8 mouse cellular contexts compared by ENCODE assay signal in genomic region chr4:150282631-150283334, GRCm38 (mm10). TPM values are rescaled to one million over a fixed set of nuclear protein-coding genes. Genes with fewer than 3 reads are reported as not detected.
A peak's percentile ranks its signal among the peaks of the same experiment; 100 is the strongest.
DNase-seq lines count a peak whose midpoint lies in the region; ATAC-seq and TF ChIP-seq lines count a peak whose summit lies in the region.

No protein-coding gene starts in this region.

- H3K4me2 ChIP-seq in forebrain, embryonic 16.5 days (ENCODE audit: low read length): peak overlapping the region; percentile 75
- peak overlapping the region; percentile 99 for H3K4me2 ChIP-seq in liver, embryonic 15.5 days

- peak overlapping the region; percentile 99 for H3K4me3 ChIP-seq in heart, embryonic 10.5 days
- peak overlapping the region; percentile 94 for H3K4me3 ChIP-seq in E14TG2a.4 (replicated peaks; ENCODE audit: low read length)
- H3K4me3 ChIP-seq in forebrain, embryonic 16.5 days (replicated peaks; ENCODE audit: low read length): peak overlapping the region; percentile 99
- peak overlapping the region; percentile 94 for H3K4me3 ChIP-seq in liver, embryonic 15.5 days (replicated peaks)

- WGBS in heart, embryonic 10.5 days: 18% methylated on average over 5 of the region's 5 CpGs
- 1% methylated on average over 5 of the region's 5 CpGs for WGBS in forebrain, embryonic 16.5 days
- 18% methylated on average over 5 of the region's 5 CpGs for WGBS in liver, embryonic 15.5 days (ENCODE audit: insufficient replicate concordance)

- DNase-seq in heart, embryonic 10.5 days (ENCODE audit: low spot score): no peak
- no peak for DNase-seq in heart, postnatal 25 days (ENCODE audit: low spot score)
- DNase-seq in frontal cortex, postnatal 10 days (ENCODE audit: low spot score in 2 of 2): no peak
- DNase-seq in urinary bladder, postnatal 10 days (ENCODE audit: low spot score): no peak
- no peak for DNase-seq in retina, embryonic 14.5 days (ENCODE audit: low spot score)

- H3K4me1 ChIP-seq in heart, embryonic 10.5 days: peaks cover 21% of the 10 kb centered on the region
- H3K4me1 ChIP-seq in E14TG2a.4 (replicated peaks; ENCODE audit: low read depth, low read length): peaks cover 53% of the 10 kb centered on the region
- peaks cover 21% of the 10 kb centered on the region for H3K4me1 ChIP-seq in forebrain, embryonic 16.5 days (replicated peaks; ENCODE audit: control insufficient read depth, insufficient read depth, low read length)
- peaks cover 34% of the 10 kb centered on the region for H3K4me1 ChIP-seq in liver, embryonic 15.5 days (replicated peaks)

- no peaks in the 10 kb centered on the region for H3K9me3 ChIP-seq in heart, embryonic 10.5 days
- H3K9me3 ChIP-seq in E14TG2a.4 (ENCODE audit: low read length): no peaks in the 10 kb centered on the region
- H3K9me3 ChIP-seq in forebrain, embryonic 16.5 days (ENCODE audit: control insufficient read depth, low read length): no peaks in the 10 kb centered on the region
- H3K9me3 ChIP-seq in liver, embryonic 15.5 days (replicated peaks): no peaks in the 10 kb centered on the region

- H3K27ac ChIP-seq in heart, embryonic 10.5 days: peak overlapping the region; percentile 99
- peak overlapping the region; percentile 92 for H3K27ac ChIP-seq in forebrain, embryonic 16.5 days (ENCODE audit: low read length)
- H3K27ac ChIP-seq in liver, embryonic 15.5 days (replicated peaks): peak overlapping the region; percentile 95; the same call in 1 of the 2 replicates

- no peak for TF ChIP-seq CTCF in E14TG2a.4 (conservative IDR thresholded peaks at IDR 0.05; ENCODE audit: low read length)

- no peaks in the 10 kb centered on the region for H3K36me3 ChIP-seq in heart, embryonic 10.5 days
- H3K36me3 ChIP-seq in E14TG2a.4 (ENCODE audit: insufficient read depth, low read length): no peaks in the 10 kb centered on the region
- no peaks in the 10 kb centered on the region for H3K36me3 ChIP-seq in forebrain, embryonic 16.5 days (ENCODE audit: control insufficient read depth, insufficient read depth)
- no peaks in the 10 kb centered on the region for H3K36me3 ChIP-seq in liver, embryonic 15.5 days (replicated peaks)

- H3K27me3 ChIP-seq in heart, embryonic 10.5 days (ENCODE audit: insufficient read depth, poor library complexity, severe bottlenecking): no peaks in the 10 kb centered on the region
- H3K27me3 ChIP-seq in E14TG2a.4 (ENCODE audit: insufficient read depth, low read length): no peaks in the 10 kb centered on the region
- H3K27me3 ChIP-seq in forebrain, embryonic 16.5 days (replicated peaks; ENCODE audit: control insufficient read depth, insufficient read depth, low read length): no peaks in the 10 kb centered on the region
- H3K27me3 ChIP-seq in liver, embryonic 15.5 days: no peaks in the 10 kb centered on the region

- intact Hi-C loops in heart, postnatal 25 days (cut with DNase I): loop anchor here (5.0 kb wide), 1 partner anchor 45 kb away; no protein-coding TSS in a partner anchor

- H3K9ac ChIP-seq in forebrain, embryonic 16.5 days (replicated peaks; ENCODE audit: low read depth, low read length): peak overlapping the region; percentile 100
- H3K9ac ChIP-seq in liver, embryonic 15.5 days: peak overlapping the region; percentile 94

- ATAC-seq in forebrain, embryonic 16.5 days: no peak
- ATAC-seq in liver, embryonic 15.5 days (ENCODE audit: insufficient read depth): no peak

RNA-seq across cellular contexts. Expression of gene Rere, which starts 1.3 kb away (rescaled TPM):
- 27.6 and 31.6 TPM in 2 replicates for polyA plus RNA-seq in heart, embryonic 10.5 days (2016; fragmentation: Nextera tagmentation; extraction: Ambion mirVana)
- 10 to 100 TPM; 37.8 to 51.5 TPM for total RNA-seq in heart, postnatal 25 days (2021)
- 25.2 and 34.5 TPM in 2 replicates for polyA plus RNA-seq in forebrain, embryonic 16.5 days (2015; fragmentation: Nextera tagmentation; extraction: Ambion mirVana)
- polyA plus RNA-seq in liver, embryonic 15.5 days (2015; fragmentation: Nextera tagmentation; extraction: Ambion mirVana): 5.3 and 6.8 TPM in 2 replicates

RNA-seq across cellular contexts. Expression of gene Eno1, which starts 46.3 kb away (rescaled TPM):
- polyA plus RNA-seq in heart, embryonic 10.5 days (2016; fragmentation: Nextera tagmentation; extraction: Ambion mirVana): 3,222 and 3,587 TPM in 2 replicates
- total RNA-seq in heart, postnatal 25 days (2021): 100 to 1,000 TPM; 119 to 136 TPM
- 979 and 980 TPM in 2 replicates for polyA plus RNA-seq in forebrain, embryonic 16.5 days (2015; fragmentation: Nextera tagmentation; extraction: Ambion mirVana)
- polyA plus RNA-seq in liver, embryonic 15.5 days (2015; fragmentation: Nextera tagmentation; extraction: Ambion mirVana): 557 and 577 TPM in 2 replicates
